Mouse (Mus musculus): ENCODE data around the gene BC005537.

GRCm38 (mm10) chr13:24819931-24820330 is 18.5 kb downstream of the BC005537 start:
- TF ChIP-seq POLR2A (IDR thresholded peaks at IDR 0.05; ENCODE audit: insufficient read length, low read depth) (no peak), MAX (IDR thresholded peaks at IDR 0.05; ENCODE audit: low read depth) (no peak), CEBPB (IDR thresholded peaks at IDR 0.05; ENCODE audit: insufficient read depth, poor library complexity, severe bottlenecking) (no peak), MYOG (IDR thresholded peaks at IDR 0.05; ENCODE audit: control insufficient read depth in 1 of 3, insufficient read depth in 1 of 3, insufficient read length in 2 of 3, low read depth in 2 of 3) (no peak), POLR2AphosphoS2 (IDR thresholded peaks at IDR 0.05; ENCODE audit: insufficient read length, low read depth) (no peak), MYOD1 (IDR thresholded peaks at IDR 0.05; ENCODE audit: control insufficient read depth in 1 of 3, insufficient read length in 2 of 3, low read depth in 2 of 3) (no peak), SRF (IDR thresholded peaks at IDR 0.05; ENCODE audit: control insufficient read depth, insufficient read length, low read depth) (no peak), TCF3 (IDR thresholded peaks at IDR 0.05; ENCODE audit: insufficient read length, low read depth) (no peak)

All from myocyte (in vitro differentiated cells).